Mouse (Mus musculus) cerebellum, postnatal 4 days (tissue): ENCODE data around the gene Gm11115.

Experiments used
- DNase-seq, 2 experiments: peaks; one replicate each; pipeline ENCODE4 v3.0.0; 2022; ENCODE audit warnings: low spot score in 2 of 2, mixed read lengths in 1 of 2

Gene Gm11115

GRCm38 (mm10) chr5:88153999-88154398 lies at the start of gene Gm11115:
Gene Gm11115, minus strand, starts transcription at chr5:88154099.
- no peak for DNase-seq

GRCm38 (mm10) chr5:88111430-88111829 lies 42.5 kb downstream of the Gm11115 start, which contains the start of gene Gm11116:
Gene Gm11116, minus strand, starts transcription at chr5:88111530.
- no peak for DNase-seq
